Mouse (Mus musculus) neural tube, embryonic 13.5 days (tissue): ENCODE results near the gene Narf. TPM values are rescaled to one million over a fixed set of nuclear protein-coding genes. Genes with fewer than 3 reads are reported as not detected.
A peak's percentile ranks its signal among the peaks of the same experiment; 100 is the strongest.

Experiments
- ATAC-seq: fragments of 200-750 bp; cut with Nextera tagmentation; 2 replicates; pipeline ENCODE4 v1.8.0; 2017; ENCODE audit warnings: low read depth, mild to moderate bottlenecking, moderate TSS enrichment, moderate library complexity
- H3K27ac ChIP-seq: fragments of 300-500 bp; sonication (generic); replicated peaks from 2 replicates; pipeline ENCODE4 v1.5.1; 2015; ENCODE audit warnings: moderate library complexity, mild to moderate bottlenecking, inconsistent platforms
- H3K27me3 ChIP-seq: fragments of 300-500 bp; sonication (generic); 2 replicates; pipeline ENCODE4 v1.6.1; 2015; ENCODE audit warnings: mild to moderate bottlenecking, inconsistent platforms
- H3K36me3 ChIP-seq: fragments of 300-500 bp; sonication (generic); 2 replicates; pipeline ENCODE4 v1.6.1; 2015; ENCODE audit warnings: mild to moderate bottlenecking, inconsistent platforms
- H3K4me1 ChIP-seq: fragments of 300-500 bp; sonication (generic); replicated peaks from 2 replicates; pipeline ENCODE4 v1.6.1; 2015; ENCODE audit warnings: inconsistent platforms
- H3K4me2 ChIP-seq: fragments of 300-500 bp; sonication (generic); 2 replicates; pipeline ENCODE4 v1.6.1; 2015; ENCODE audit warnings: inconsistent platforms, mild to moderate bottlenecking, moderate library complexity
- H3K4me3 ChIP-seq: fragments of 300-500 bp; sonication (generic); 2 replicates; pipeline ENCODE4 v1.5.1; 2015; ENCODE audit warnings: mild to moderate bottlenecking, inconsistent platforms
- H3K9ac ChIP-seq: fragments of 300-500 bp; sonication (generic); 2 replicates; pipeline ENCODE4 v1.6.1; 2015; ENCODE audit warnings: moderate library complexity, mild to moderate bottlenecking, inconsistent platforms
- H3K9me3 ChIP-seq: fragments of 300-500 bp; sonication (generic); 2 replicates; pipeline ENCODE4 v1.6.1; 2016; ENCODE audit warnings: inconsistent platforms
- WGBS: fragments of 180-500 bp; shearing (Covaris S2); methylation state at CpG from one replicate; pipeline ENCODE4 v1.1.7; 2015; 5-methylcytosine and 5-hydroxymethylcytosine counted together
- polyA plus RNA-seq: library from polyadenylated mRNA; unstranded; fragments of >200 nt; fragmentation: Nextera tagmentation; extraction: Ambion mirVana; gene quantifications from 2 replicates; pipeline ENCODE4 v1.2.1, GENCODE M21; 2015

Gene Narf
- polyA plus RNA-seq, 1 experiment from 2014 or later: 104 TPM

- H3K4me2 ChIP-seq: no peak overlapping the region
- no peak overlapping the region for H3K4me3 ChIP-seq
- H3K9me3 ChIP-seq: no peaks in the 10 kb centered on the region
- no peaks in the 10 kb centered on the region for H3K27me3 ChIP-seq
- H3K36me3 ChIP-seq: peaks cover 84% of the 10 kb centered on the region
- H3K9ac ChIP-seq: no peak overlapping the region
- ATAC-seq: no peak
- no peak overlapping the region for H3K27ac ChIP-seq
- WGBS: 94% methylated on average over 11 of the region's 11 CpGs
- no peaks in the 10 kb centered on the region for H3K4me1 ChIP-seq
Observed at GRCm38 (mm10) chr11:121219776-121220175, 17.3 kb upstream of the Narf start.

- H3K27ac ChIP-seq: no peak overlapping the region
- no peaks in the 10 kb centered on the region for H3K9me3 ChIP-seq
- ATAC-seq: no peak
- H3K4me1 ChIP-seq: no peaks in the 10 kb centered on the region
- H3K36me3 ChIP-seq: peaks cover 89% of the 10 kb centered on the region
- H3K27me3 ChIP-seq: no peaks in the 10 kb centered on the region
- WGBS: 91% methylated on average over 5 of the region's 5 CpGs
- H3K4me2 ChIP-seq: no peak overlapping the region
- no peak overlapping the region for H3K9ac ChIP-seq
- no peak overlapping the region for H3K4me3 ChIP-seq
Observed at GRCm38 (mm10) chr11:121220771-121221170, 16.3 kb upstream of the Narf start.

GRCm38 (mm10) chr11:121221321-121222010 is 15.6 kb upstream of the Narf start:
- Histone ChIP-seq H3K4me1 (no peaks in the 10 kb centered on the region), H3K9me3 (no peaks in the 10 kb centered on the region), H3K27me3 (no peaks in the 10 kb centered on the region), H3K4me2 (no peak overlapping the region), H3K27ac (no peak overlapping the region), H3K36me3 (peaks cover 94% of the 10 kb centered on the region), H3K4me3 (no peak overlapping the region), H3K9ac (no peak overlapping the region)
- no peak for ATAC-seq
- 91% methylated on average over 6 of the region's 6 CpGs for WGBS

GRCm38 (mm10) chr11:121228129-121229017 is 8.7 kb upstream of the Narf start:
- peak overlapping the region; percentile 79 for H3K27ac ChIP-seq
- peaks cover 29% of the 10 kb centered on the region for H3K4me1 ChIP-seq

GRCm38 (mm10) chr11:121229018-121229439 is 8.0 kb upstream of the Narf start, which contains the start of gene Cybc1:
Gene Cybc1, minus strand, starts transcription at chr11:121229322.
- peak within 1 kb of the TSS; percentile 82 for H3K4me3 ChIP-seq
- peaks cover 29% of the 10 kb centered on the region for H3K4me1 ChIP-seq
- ATAC-seq: peak; percentile 92
- H3K27me3 ChIP-seq: no peaks in the 10 kb centered on the region
- H3K4me2 ChIP-seq: peak within 1 kb of the TSS; percentile 92
- peak within 1 kb of the TSS; percentile 81 for H3K9ac ChIP-seq
- peak within 1 kb of the TSS; percentile 79 for H3K27ac ChIP-seq
- under 1% methylated on average over 23 of the region's 23 CpGs for WGBS
- H3K36me3 ChIP-seq: peaks cover 33% of the 10 kb centered on the region
- H3K9me3 ChIP-seq: no peaks in the 10 kb centered on the region

More at GRCm38 (mm10) chr11:121228129-121229017, 8.7 kb upstream of the Narf start:
- Histone ChIP-seq H3K36me3 (peaks cover 39% of the 10 kb centered on the region), H3K4me2 (peak overlapping the region; percentile 92), H3K27me3 (no peaks in the 10 kb centered on the region), H3K4me3 (peak overlapping the region; percentile 82), H3K9ac (peak overlapping the region; percentile 81), H3K9me3 (no peaks in the 10 kb centered on the region)
- WGBS: 28% methylated on average over 21 of the region's 21 CpGs
- ATAC-seq: peak; percentile 27; the same call in 1 of the 2 replicates

GRCm38 (mm10) chr11:121231191-121231590 is 5.9 kb upstream of the Narf start:
- Histone ChIP-seq H3K4me2 (no peak overlapping the region), H3K9me3 (no peaks in the 10 kb centered on the region), H3K4me1 (peaks cover 34% of the 10 kb centered on the region), H3K27ac (no peak overlapping the region), H3K9ac (no peak overlapping the region), H3K36me3 (peaks cover 11% of the 10 kb centered on the region), H3K27me3 (no peaks in the 10 kb centered on the region), H3K4me3 (no peak overlapping the region)
- no peak for ATAC-seq
- 89% methylated on average over 4 of the region's 4 CpGs for WGBS

- WGBS: 59% methylated on average over 4 of the region's 4 CpGs
- Histone ChIP-seq H3K4me3 (no peak overlapping the region), H3K9ac (no peak overlapping the region), H3K9me3 (no peaks in the 10 kb centered on the region), H3K27ac (no peak overlapping the region), H3K36me3 (peaks cover 5% of the 10 kb centered on the region), H3K27me3 (no peaks in the 10 kb centered on the region), H3K4me2 (no peak overlapping the region), H3K4me1 (peaks cover 37% of the 10 kb centered on the region)
- no peak for ATAC-seq
Observed at GRCm38 (mm10) chr11:121231628-121232291, 5.3 kb upstream of the Narf start.

GRCm38 (mm10) chr11:121232706-121233105 is 4.3 kb upstream of the Narf start:
- no peak overlapping the region for H3K4me3 ChIP-seq
- no peaks in the 10 kb centered on the region for H3K36me3 ChIP-seq
- ATAC-seq: no peak
- no peaks in the 10 kb centered on the region for H3K27me3 ChIP-seq
- H3K9ac ChIP-seq: no peak overlapping the region
- H3K4me1 ChIP-seq: peaks cover 27% of the 10 kb centered on the region
- H3K27ac ChIP-seq: no peak overlapping the region
- H3K4me2 ChIP-seq: no peak overlapping the region
- H3K9me3 ChIP-seq: no peaks in the 10 kb centered on the region
- WGBS: 30% methylated on average over 4 of the region's 4 CpGs

GRCm38 (mm10) chr11:121235475-121236238 is 1.4 kb upstream of the Narf start:
- Histone ChIP-seq H3K4me2 (peak overlapping the region; percentile 56), H3K36me3 (peaks cover 19% of the 10 kb centered on the region), H3K9me3 (no peaks in the 10 kb centered on the region), H3K4me1 (peaks cover 34% of the 10 kb centered on the region), H3K9ac (no peak overlapping the region), H3K4me3 (0 out of 2 replicates have a peak overlapping the region, but pooled peaks have one; percentile 84), H3K27me3 (no peaks in the 10 kb centered on the region), H3K27ac (peak overlapping the region; percentile 99)
- ATAC-seq: no peak
- WGBS: 27% methylated on average over 9 of the region's 9 CpGs

- H3K9ac ChIP-seq: peak overlapping the region; percentile 93
- H3K27me3 ChIP-seq: no peaks in the 10 kb centered on the region
- ATAC-seq: peak; percentile 18; the same call in 1 of the 2 replicates
- no peaks in the 10 kb centered on the region for H3K9me3 ChIP-seq
- H3K36me3 ChIP-seq: peaks cover 36% of the 10 kb centered on the region
- H3K4me3 ChIP-seq: peak overlapping the region; percentile 84
- peaks cover 51% of the 10 kb centered on the region for H3K4me1 ChIP-seq
- H3K4me2 ChIP-seq: peak overlapping the region; percentile 76
- WGBS: 4% methylated on average over 28 of the region's 28 CpGs
- H3K27ac ChIP-seq: peak overlapping the region; percentile 99
Observed at GRCm38 (mm10) chr11:121237345-121238128, 484 bp downstream of the Narf start.

- no peak overlapping the region for H3K27ac ChIP-seq
- no peak overlapping the region for H3K9ac ChIP-seq
- H3K9me3 ChIP-seq: no peaks in the 10 kb centered on the region
- 93% methylated on average over 2 of the region's 2 CpGs for WGBS
- peak overlapping the region; percentile 76; the same call in 1 of the 2 replicates for H3K4me2 ChIP-seq
- no peak overlapping the region for H3K4me3 ChIP-seq
- peaks cover 56% of the 10 kb centered on the region for H3K36me3 ChIP-seq
- peaks cover 51% of the 10 kb centered on the region for H3K4me1 ChIP-seq
- no peak for ATAC-seq
- H3K27me3 ChIP-seq: no peaks in the 10 kb centered on the region
Observed at GRCm38 (mm10) chr11:121239669-121240068, 2.6 kb downstream of the Narf start.
